Comparison of ENCODE assay signal across 22 mouse cellular contexts in genomic region chr6:28550255-28551004, GRCm38 (mm10).
DNase-seq lines count a peak whose midpoint lies in the region; ATAC-seq and TF ChIP-seq lines count a peak whose summit lies in the region.
"Had no signal": no experiment of that assay in that cellular context is flagged by ENCODE, and none has a peak within 500 bp of the region (broad histone marks: within the 10 kb centered on the region; RNA-seq: fewer than 3 reads in every experiment).

No protein-coding gene starts in this region.

- intact Hi-C loops in gastrocnemius, postnatal 14 days (cut with DNase I; ENCODE audit: low total_unique reads) = no loop called here

- peak; percentile 7; the same call in 1 of the 2 replicates for ATAC-seq in lung, embryonic 16.5 days (ENCODE audit: low read depth)
- ATAC-seq in embryonic facial prominence, embryonic 14.5 days (ENCODE audit: low read depth) = peak; percentile 30; the same call in 1 of the 2 replicates
- ATAC-seq in midbrain, embryonic 15.5 days (replicated peaks) = peak; percentile 53; the same call in 1 of the 2 replicates
- ATAC-seq: forebrain, embryonic 13.5 days; inflammation-experienced regulatory T-cells, adult 6 months; liver, postnatal 0 days had no signal

- H3K27me3 ChIP-seq in cerebellum, adult 2 months (ENCODE audit: control insufficient read depth, insufficient read depth, low read length) = no peaks in the 10 kb centered on the region
- H3K27me3 ChIP-seq in lung, embryonic 16.5 days (ENCODE audit: control insufficient read depth, insufficient read depth, low read depth, low read length) = no peaks in the 10 kb centered on the region
- H3K27me3 ChIP-seq in embryonic facial prominence, embryonic 14.5 days (replicated peaks; ENCODE audit: control insufficient read depth, insufficient read depth, low read length) = no peaks in the 10 kb centered on the region
- no peaks in the 10 kb centered on the region for H3K27me3 ChIP-seq in midbrain, embryonic 15.5 days (replicated peaks)
- H3K27me3 ChIP-seq: forebrain, embryonic 13.5 days; hindbrain, embryonic 12.5 days; stomach, embryonic 15.5 days had no signal

- no peak for TF ChIP-seq CTCF in cerebellum, adult 2 months (IDR thresholded peaks at IDR 0.05; ENCODE audit: borderline replicate concordance, insufficient read depth, low read depth, low read length)

- TF ChIP-seq POLR2A in cerebellum, adult 2 months (IDR thresholded peaks at IDR 0.05; ENCODE audit: borderline replicate concordance, insufficient read depth, low read length) = no peak

- WGBS in cerebellum, adult 2 months = 62% methylated on average over 7 of the region's 7 CpGs
- 63% methylated on average over 7 of the region's 7 CpGs for WGBS in lung, embryonic 16.5 days
- 76% methylated on average over 7 of the region's 7 CpGs for WGBS in embryonic facial prominence, embryonic 14.5 days
- 54% methylated on average over 7 of the region's 7 CpGs for WGBS in midbrain, embryonic 15.5 days

- H3K36me3 ChIP-seq in lung, embryonic 16.5 days (ENCODE audit: control insufficient read depth, insufficient read depth, low read length) = peaks cover 18% of the 10 kb centered on the region
- peaks cover 29% of the 10 kb centered on the region for H3K36me3 ChIP-seq in embryonic facial prominence, embryonic 14.5 days (ENCODE audit: control insufficient read depth, insufficient read depth, low read length)
- H3K36me3 ChIP-seq in midbrain, embryonic 15.5 days (replicated peaks) = no peaks in the 10 kb centered on the region; the same call in 1 of the 2 replicates

- no peak overlapping the region for H3K4me2 ChIP-seq in lung, embryonic 16.5 days (ENCODE audit: low read depth, low read length)
- no peak overlapping the region for H3K4me2 ChIP-seq in embryonic facial prominence, embryonic 14.5 days (ENCODE audit: low read depth, low read length)
- H3K4me2 ChIP-seq in midbrain, embryonic 15.5 days = no peak overlapping the region
- H3K4me2 ChIP-seq: forebrain, embryonic 13.5 days; hindbrain, embryonic 12.5 days; stomach, embryonic 15.5 days had no signal

- H3K4me1 ChIP-seq in cerebellum, adult 2 months (ENCODE audit: control insufficient read depth, insufficient read depth, low read length) = peaks cover 21% of the 10 kb centered on the region; the same call in 1 of the 2 replicates
- H3K4me1 ChIP-seq in lung, embryonic 16.5 days (replicated peaks; ENCODE audit: control insufficient read depth, insufficient read depth, low read length) = no peaks in the 10 kb centered on the region
- no peaks in the 10 kb centered on the region for H3K4me1 ChIP-seq in embryonic facial prominence, embryonic 14.5 days (ENCODE audit: control insufficient read depth, insufficient read depth, low read length)
- H3K4me1 ChIP-seq in midbrain, embryonic 15.5 days = peaks cover 17% of the 10 kb centered on the region
- H3K4me1 ChIP-seq: stomach, embryonic 15.5 days had no signal

- H3K27ac ChIP-seq in cerebellum, adult 2 months (ENCODE audit: insufficient read depth, low read length) = peak overlapping the region; percentile 60
- no peak overlapping the region for H3K27ac ChIP-seq in lung, embryonic 16.5 days (ENCODE audit: low read length)
- H3K27ac ChIP-seq in embryonic facial prominence, embryonic 14.5 days (replicated peaks; ENCODE audit: low read depth, low read length) = peak overlapping the region; percentile 45
- no peak overlapping the region for H3K27ac ChIP-seq in midbrain, embryonic 15.5 days
- H3K27ac ChIP-seq: forebrain, embryonic 13.5 days; hindbrain, embryonic 12.5 days; limb, embryonic 10.5 days; stomach, embryonic 15.5 days had no signal

- no peak overlapping the region for H3K9ac ChIP-seq in lung, embryonic 16.5 days (ENCODE audit: low read length)
- no peak overlapping the region for H3K9ac ChIP-seq in embryonic facial prominence, embryonic 14.5 days (ENCODE audit: low read depth, low read length)
- no peak overlapping the region for H3K9ac ChIP-seq in midbrain, embryonic 15.5 days
- H3K9ac ChIP-seq: forebrain, embryonic 13.5 days; hindbrain, embryonic 12.5 days; liver, postnatal 0 days; stomach, embryonic 15.5 days had no signal

- no peak for DNase-seq in cerebellum, adult 2 months
- DNase-seq in cerebellum, adult 9-10 months = no peak
- no peak for DNase-seq in lung, postnatal 14 days
- DNase-seq in embryonic facial prominence, embryonic 14.5 days (ENCODE audit: low spot score) = peak; percentile 49
- DNase-seq in embryo, embryonic 9.5 days (ENCODE audit: extremely low spot score) = no peak
- DNase-seq in gastrocnemius, postnatal 14 days = no peak
- DNase-seq: adrenal gland, postnatal 10 days; cerebellum, postnatal 14 days; embryo, embryonic 11 days; gastrocnemius, postnatal 36 days; kidney, adult 2 months; kidney, postnatal 14 days; liver, postnatal 0 days; right cerebral cortex, postnatal 25 days; thymus, adult 2 months had no signal

- H3K4me3 ChIP-seq in cerebellum, adult 2 months (replicated peaks; ENCODE audit: insufficient read depth, low read depth, low read length) = no peak overlapping the region
- no peak overlapping the region for H3K4me3 ChIP-seq in lung, embryonic 16.5 days (ENCODE audit: low read length)
- H3K4me3 ChIP-seq in embryonic facial prominence, embryonic 14.5 days (ENCODE audit: low read depth, low read length) = no peak overlapping the region
- no peak overlapping the region for H3K4me3 ChIP-seq in midbrain, embryonic 15.5 days
- H3K4me3 ChIP-seq: forebrain, embryonic 13.5 days; hindbrain, embryonic 12.5 days; limb, embryonic 10.5 days; stomach, embryonic 15.5 days had no signal

- H3K9me3 ChIP-seq in lung, embryonic 16.5 days (ENCODE audit: control insufficient read depth, low read length) = no peaks in the 10 kb centered on the region
- no peaks in the 10 kb centered on the region for H3K9me3 ChIP-seq in embryonic facial prominence, embryonic 14.5 days (ENCODE audit: control insufficient read depth, low read length)
- no peaks in the 10 kb centered on the region for H3K9me3 ChIP-seq in midbrain, embryonic 15.5 days
- H3K9me3 ChIP-seq: forebrain, embryonic 13.5 days; hindbrain, embryonic 12.5 days; limb, embryonic 10.5 days; stomach, embryonic 15.5 days had no signal

Comparison
In these comparisons a context has a peak if more than half of its experiments do, and no peak if none do; other contexts are left out.
1. H3K27ac ChIP-seq: peak in cerebellum, adult 2 months (single experiment) and embryonic facial prominence, embryonic 14.5 days (single experiment); none in lung, embryonic 16.5 days (single experiment) and midbrain, embryonic 15.5 days (single experiment).
2. Peak in every context shown above with its lines, with median percentiles within 50 percentile points of each other: ATAC-seq.